Mouse (Mus musculus) small intestine, adult 10 weeks (tissue): Measurements from ENCODE around the gene Pth1r. TPM values are rescaled to one million over a fixed set of nuclear protein-coding genes. Genes with fewer than 3 reads are reported as not detected.

Source experiments
- polyA plus RNA-seq: library from polyadenylated mRNA; stranded (reverse); fragments of 350-450 nt; fragmentation: Illumina TruSeq; extraction: RNeasy Lipid Tissue Mini Kit (QIAGEN cat#74804); gene quantifications from one replicate; pipeline ENCODE4 v1.2.3, GENCODE M21; 2014; ENCODE audit warnings: low replicate concordance

Gene Pth1r
- not detected for polyA plus RNA-seq

DNA sequence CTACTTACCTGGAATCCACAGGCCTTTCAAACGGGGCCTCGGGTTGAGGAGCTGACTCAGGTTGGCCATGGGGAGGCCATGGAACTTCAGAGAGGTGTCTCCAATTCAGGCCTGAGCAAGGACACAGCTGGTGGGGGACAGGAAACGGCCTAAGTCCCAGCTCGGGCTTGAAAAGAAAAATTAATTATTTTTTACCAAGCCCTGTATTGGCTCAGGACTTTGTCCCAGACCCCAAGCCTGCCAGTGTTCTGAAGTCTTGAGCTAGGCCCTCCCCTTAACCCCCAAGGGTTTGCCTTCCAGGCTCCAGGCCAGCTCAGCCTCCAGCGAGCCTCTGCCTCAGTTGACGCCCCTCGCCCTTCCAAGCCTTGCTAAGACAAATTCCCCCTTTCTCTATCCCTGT is at the start of gene Pth1r:
Pth1r (minus strand) TSS at position 185 of the 400 bp plus-strand sequence.

GRCm38 (mm10) chr9:110741711-110742294 is 5.1 kb downstream of the Pth1r start, which contains the start of gene Myl3:
TSS of gene Myl3 (plus strand) at chr9:110741861.

Other genes starting within 250 kb of the Pth1r start
- 56.1 TPM for gene Setd2, start 214.5 kb downstream of the Pth1r start, polyA plus RNA-seq
- 0.63 TPM for gene Nradd, start 122.7 kb downstream of the Pth1r start, polyA plus RNA-seq
- not detected for gene Nbeal2, start 93.0 kb downstream of the Pth1r start, polyA plus RNA-seq
- gene Ccdc12, start 90.6 kb downstream of the Pth1r start, polyA plus RNA-seq = not detected
- gene Myl3, start 5.3 kb downstream of the Pth1r start, polyA plus RNA-seq = not detected
- gene Prss42, start 51.0 kb upstream of the Pth1r start, polyA plus RNA-seq = not detected
- gene Prss44, start 66.8 kb upstream of the Pth1r start, polyA plus RNA-seq = not detected
- not detected for gene Prss43, start 79.5 kb upstream of the Pth1r start, polyA plus RNA-seq
- gene Prss45, start 87.4 kb upstream of the Pth1r start, polyA plus RNA-seq = not detected
- gene Prss46, start 97.4 kb upstream of the Pth1r start, polyA plus RNA-seq = not detected
- not detected for gene Prss50, start 110.8 kb upstream of the Pth1r start, polyA plus RNA-seq
- gene Als2cl, start 132.7 kb upstream of the Pth1r start, polyA plus RNA-seq = 3.1 TPM
- 0.74 TPM for gene Tmie, start 133.0 kb upstream of the Pth1r start, polyA plus RNA-seq
- not detected for gene Fam240a, start 169.7 kb upstream of the Pth1r start, polyA plus RNA-seq
- not detected for gene Tdgf1, start 199.0 kb upstream of the Pth1r start, polyA plus RNA-seq
- 0.22 TPM for gene Lrrc2, start 204.4 kb upstream of the Pth1r start, polyA plus RNA-seq
- 0.37 TPM for gene Rtp3, start 243.4 kb upstream of the Pth1r start, polyA plus RNA-seq